Mouse (Mus musculus) thymus, adult 2 months (tissue): ENCODE measurements around the gene Mark2.

Experiments used
- CTCF ChIP-seq: fragments of 200-500 bp; IDR thresholded peaks from 2 replicates; pipeline ENCODE4 v1.5.1; 2012; ENCODE audit warnings: mild to moderate bottlenecking, control low read depth, low read length, moderate library complexity, borderline replicate concordance; ENCODE audit not compliant: control insufficient read depth, poor library complexity, insufficient read depth; ENCODE audit errors: extremely low read depth
- POLR2A ChIP-seq: fragments of 200-500 bp; IDR thresholded peaks from 2 replicates; pipeline ENCODE4 v1.6.1; 2012; ENCODE audit warnings: mild to moderate bottlenecking, low read length, control low read depth, moderate library complexity; ENCODE audit not compliant: control insufficient read depth, poor library complexity, insufficient read depth; ENCODE audit errors: extremely low read depth

GRCm38 (mm10) chr19:7267781-7268721 is 73.6 kb downstream of the Mark2 start:
- TF ChIP-seq CTCF, result peak; percentile 12; the same call in 1 of the 2 replicates
- TF ChIP-seq POLR2A, result 0 out of 2 replicates have a peak, but pooled peaks have one; percentile 53
